ENCODE assay signal across 14 mouse cellular contexts in the genomic region with DNA sequence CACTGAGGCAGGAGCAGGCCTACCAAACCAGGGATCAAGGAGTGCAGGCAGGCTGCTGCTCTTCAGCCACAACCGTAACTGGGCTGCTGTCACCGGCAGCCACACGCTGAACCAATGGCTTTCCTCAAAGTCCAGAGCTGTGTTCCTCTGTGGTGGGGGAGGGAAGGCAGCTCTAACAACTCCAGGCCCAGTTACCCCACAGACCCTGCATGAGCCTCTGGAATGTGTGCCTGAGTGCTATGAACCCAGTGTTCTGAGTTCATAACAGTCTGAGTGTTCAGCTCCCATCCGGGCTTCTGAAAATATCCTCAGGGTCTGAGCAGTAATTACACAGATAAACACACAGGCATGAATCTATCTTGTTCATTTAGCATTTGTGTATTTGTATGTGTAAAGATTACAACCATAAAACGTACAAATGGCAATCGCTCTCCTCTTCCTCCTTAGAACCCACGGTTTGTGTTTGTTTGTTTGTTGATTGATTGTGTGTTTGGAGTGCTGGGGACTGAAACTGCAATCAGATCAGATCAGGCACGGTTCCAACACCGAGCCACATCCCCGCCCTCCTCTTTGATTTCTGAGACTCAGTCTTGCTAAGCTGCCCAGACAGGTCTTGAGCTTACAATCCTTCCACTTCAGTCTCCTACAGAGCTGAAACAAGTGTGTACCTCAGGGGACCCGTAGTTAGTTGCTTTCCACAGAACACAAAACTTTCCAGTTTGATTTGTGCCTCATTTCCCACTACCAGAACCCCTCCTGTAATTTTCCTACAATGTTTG. TPM values are rescaled to one million over a fixed set of nuclear protein-coding genes. Genes with fewer than 3 reads are reported as not detected.
DNase-seq lines count a peak whose midpoint lies in the region; ATAC-seq and TF ChIP-seq lines count a peak whose summit lies in the region.
"Had no signal": no experiment of that assay in that cellular context is flagged by ENCODE, and none has a peak within 500 bp of the region (broad histone marks: within the 10 kb centered on the region; RNA-seq: fewer than 3 reads in every experiment).

No protein-coding gene starts in this region.

- no peak for DNase-seq in heart, postnatal 10 days
- DNase-seq in lung, adult 18-20 months, result no peak
- peak; percentile 72 for DNase-seq in embryonic facial prominence, embryonic 14.5 days (ENCODE audit: low spot score)
- DNase-seq in liver, postnatal 0 days, result no peak
- no peak for DNase-seq in left cerebral cortex, adult 18-20 months (ENCODE audit: low spot score in 2 of 2)
- DNase-seq: adrenal gland, postnatal 10 days; cerebellum, postnatal 10 days; forebrain, postnatal 0 days had no signal

- no peak for TF ChIP-seq CTCF in liver, postnatal 0 days (IDR thresholded peaks at IDR 0.05; ENCODE audit: low read depth)

- intact Hi-C loops in heart, postnatal 10 days (cut with DNase I), result loop anchor here (1.0 to 5.0 kb wide), 4 partner anchors 37 to 148 kb away; partner anchors contain the start of gene Rras2

- H3K9me3 ChIP-seq in heart, embryonic 11.5 days (replicated peaks; ENCODE audit: control insufficient read depth, low read length), result no peaks in the 10 kb centered on the region
- H3K9me3 ChIP-seq in lung, embryonic 15.5 days, result no peaks in the 10 kb centered on the region
- H3K9me3 ChIP-seq in embryonic facial prominence, embryonic 14.5 days (ENCODE audit: control insufficient read depth, low read length), result no peaks in the 10 kb centered on the region
- no peaks in the 10 kb centered on the region for H3K9me3 ChIP-seq in liver, postnatal 0 days (ENCODE audit: low read length)
- H3K9me3 ChIP-seq: hindbrain, embryonic 12.5 days; megakaryocyte, embryonic 14.5 days; neural tube, embryonic 12.5 days had no signal

- 0 out of 2 replicates have a peak, but pooled peaks have one; percentile 21 for ATAC-seq in heart, embryonic 11.5 days (replicated peaks; ENCODE audit: insufficient number of reproducible peaks, low FRiP score, low TSS enrichment)
- ATAC-seq in lung, embryonic 15.5 days (ENCODE audit: borderline replicate concordance, extremely low read depth, low FRiP score, low TSS enrichment), result peak; percentile 48; the same call in 1 of the 2 replicates
- peak; percentile 65 for ATAC-seq in embryonic facial prominence, embryonic 14.5 days (ENCODE audit: low read depth)
- ATAC-seq in liver, postnatal 0 days, result peak; percentile 53
- ATAC-seq in erythroblast, adult 5-6 weeks (replicated peaks; ENCODE audit: low FRiP score, poor library complexity, severe bottlenecking), result no peak

- H3K27ac ChIP-seq in heart, embryonic 11.5 days (ENCODE audit: low read depth, low read length), result peak overlapping the region; percentile 66
- H3K27ac ChIP-seq in lung, embryonic 15.5 days, result peak overlapping the region; percentile 24; the same call in 1 of the 2 replicates
- H3K27ac ChIP-seq in embryonic facial prominence, embryonic 14.5 days (replicated peaks; ENCODE audit: low read depth, low read length), result no peak overlapping the region; the same call in 1 of the 2 replicates
- peak overlapping the region; percentile 22; the same call in 1 of the 2 replicates for H3K27ac ChIP-seq in liver, postnatal 0 days (ENCODE audit: low read depth)
- H3K27ac ChIP-seq: hindbrain, embryonic 12.5 days; neural tube, embryonic 12.5 days had no signal

- no peaks in the 10 kb centered on the region for H3K27me3 ChIP-seq in heart, embryonic 11.5 days (ENCODE audit: control insufficient read depth, insufficient read depth, low read length)
- no peaks in the 10 kb centered on the region for H3K27me3 ChIP-seq in lung, embryonic 15.5 days
- H3K27me3 ChIP-seq in embryonic facial prominence, embryonic 14.5 days (replicated peaks; ENCODE audit: control insufficient read depth, insufficient read depth, low read length), result no peaks in the 10 kb centered on the region
- H3K27me3 ChIP-seq in liver, postnatal 0 days (ENCODE audit: insufficient read depth, low read length), result no peaks in the 10 kb centered on the region
- H3K27me3 ChIP-seq: hindbrain, embryonic 12.5 days; megakaryocyte, embryonic 14.5 days; neural tube, embryonic 12.5 days had no signal

- H3K4me1 ChIP-seq in heart, embryonic 11.5 days (ENCODE audit: control insufficient read depth, insufficient read depth, low read length), result peaks cover 32% of the 10 kb centered on the region
- H3K4me1 ChIP-seq in lung, embryonic 15.5 days, result peaks cover 26% of the 10 kb centered on the region
- peaks cover 8% of the 10 kb centered on the region; the same call in 1 of the 2 replicates for H3K4me1 ChIP-seq in embryonic facial prominence, embryonic 14.5 days (ENCODE audit: control insufficient read depth, insufficient read depth, low read length)
- H3K4me1 ChIP-seq in liver, postnatal 0 days (ENCODE audit: insufficient read depth), result peaks cover 17% of the 10 kb centered on the region

- 21% methylated on average over 11 of the region's 11 CpGs for WGBS in heart, embryonic 11.5 days (ENCODE audit: insufficient replicate concordance)
- WGBS in lung, embryonic 15.5 days, result 25% methylated on average over 11 of the region's 11 CpGs
- 31% methylated on average over 11 of the region's 11 CpGs for WGBS in embryonic facial prominence, embryonic 14.5 days
- WGBS in liver, postnatal 0 days (ENCODE audit: insufficient replicate concordance), result 42% methylated on average over 11 of the region's 11 CpGs

- no peak overlapping the region; the same call in 1 of the 2 replicates for H3K4me2 ChIP-seq in heart, embryonic 11.5 days
- no peak overlapping the region for H3K4me2 ChIP-seq in lung, embryonic 15.5 days
- peak overlapping the region; percentile 63 for H3K4me2 ChIP-seq in embryonic facial prominence, embryonic 14.5 days (ENCODE audit: low read depth, low read length)
- H3K4me2 ChIP-seq in liver, postnatal 0 days (ENCODE audit: low read depth, low read length), result no peak overlapping the region

- H3K9ac ChIP-seq in heart, embryonic 11.5 days (ENCODE audit: low read depth, low read length), result no peak overlapping the region
- H3K9ac ChIP-seq in lung, embryonic 15.5 days, result no peak overlapping the region
- no peak overlapping the region for H3K9ac ChIP-seq in embryonic facial prominence, embryonic 14.5 days (ENCODE audit: low read depth, low read length)
- no peak overlapping the region for H3K9ac ChIP-seq in liver, postnatal 0 days (replicated peaks)
- H3K9ac ChIP-seq: hindbrain, embryonic 12.5 days; neural tube, embryonic 12.5 days had no signal

- H3K36me3 ChIP-seq in heart, embryonic 11.5 days (ENCODE audit: control insufficient read depth, insufficient read depth, low read length), result no peaks in the 10 kb centered on the region
- no peaks in the 10 kb centered on the region for H3K36me3 ChIP-seq in lung, embryonic 15.5 days
- H3K36me3 ChIP-seq in embryonic facial prominence, embryonic 14.5 days (ENCODE audit: control insufficient read depth, insufficient read depth, low read length), result no peaks in the 10 kb centered on the region
- H3K36me3 ChIP-seq in liver, postnatal 0 days (replicated peaks; ENCODE audit: insufficient read depth, low read length), result no peaks in the 10 kb centered on the region
- H3K36me3 ChIP-seq: hindbrain, embryonic 12.5 days; neural tube, embryonic 12.5 days had no signal

- no peak overlapping the region for H3K4me3 ChIP-seq in heart, embryonic 11.5 days (ENCODE audit: low read depth, low read length)
- H3K4me3 ChIP-seq in lung, embryonic 15.5 days, result no peak overlapping the region
- no peak overlapping the region for H3K4me3 ChIP-seq in embryonic facial prominence, embryonic 14.5 days (ENCODE audit: low read depth, low read length)
- no peak overlapping the region for H3K4me3 ChIP-seq in liver, postnatal 0 days (ENCODE audit: low read depth, low read length)
- H3K4me3 ChIP-seq: neural tube, embryonic 12.5 days had no signal

- no peak for TF ChIP-seq EP300 in liver, postnatal 0 days (IDR thresholded peaks at IDR 0.05; ENCODE audit: low read depth)

RNA-seq across cellular contexts. Expression of gene Rras2, which starts 52.0 kb away (rescaled TPM):
- 53.9 and 56.8 TPM in 2 replicates for polyA plus RNA-seq in heart, embryonic 11.5 days (2014; fragmentation: Nextera tagmentation; extraction: Ambion mirVana)
- total RNA-seq in heart, postnatal 10 days (2021), result 10 to 100 TPM; 50.2 to 66.9 TPM
- polyA plus RNA-seq in lung, embryonic 15.5 days (2015; fragmentation: Nextera tagmentation; extraction: Ambion mirVana), result 40.7 and 43.3 TPM in 2 replicates
- polyA plus RNA-seq in embryonic facial prominence, embryonic 14.5 days (2014; fragmentation: Nextera tagmentation; extraction: Ambion mirVana), result 32.3 and 39.0 TPM in 2 replicates
- 8.1 and 8.7 TPM in 2 replicates for polyA plus RNA-seq in liver, postnatal 0 days (2015; fragmentation: Nextera tagmentation; extraction: Ambion mirVana)
- total RNA-seq in erythroblast, adult 5-6 weeks (2015; ENCODE audit: low replicate concordance), result 2.9 and 3.7 TPM in 2 replicates
- 2.0 TPM in 1 of 2 replicates, not detected in the other for total RNA-seq in erythroblast, adult 5-6 weeks (2017; ENCODE audit: low replicate concordance)
- 10 to 100 TPM; 13.9 to 15.7 TPM for total RNA-seq in left cerebral cortex, adult 18-20 months (2021)
